Mouse (Mus musculus): ENCODE measurements around the gene Exoc6.

GRCm38 (mm10) chr19:37506614-37507013 lies 43.6 kb upstream of the Exoc6 start:
- no peak for TF ChIP-seq CTCF (IDR thresholded peaks at IDR 0.05; ENCODE audit: low read depth, low read length)
- TF ChIP-seq POLR2A (IDR thresholded peaks at IDR 0.05; ENCODE audit: extremely low read depth, insufficient read depth, low read length), result no peak
